Mouse (Mus musculus) forebrain, embryonic 11.5 days (tissue): ENCODE results near the gene Nek6. TPM values are rescaled to one million over a fixed set of nuclear protein-coding genes. Genes with fewer than 3 reads are reported as not detected.
A peak's percentile ranks its signal among the peaks of the same experiment; 100 is the strongest.

Source experiments
- ATAC-seq: fragments of 200-750 bp; cut with Nextera tagmentation; replicated peaks from 2 replicates; pipeline ENCODE4 v1.8.0; 2017; ENCODE audit warnings: moderate TSS enrichment; ENCODE audit not compliant: low FRiP score
- DNase-seq: peaks from one replicate; pipeline ENCODE4 v3.0.0-alpha.2; 2017; ENCODE audit warnings: low spot score
- H3K27ac ChIP-seq: fragments of 300-500 bp; sonication (generic); 2 replicates; pipeline ENCODE4 v1.5.1; 2014; ENCODE audit warnings: low read depth, low read length
- H3K27me3 ChIP-seq: fragments of 300-500 bp; sonication (generic); 2 replicates; pipeline ENCODE4 v1.6.1; 2014; ENCODE audit warnings: mild to moderate bottlenecking, low read length, mixed read lengths; ENCODE audit not compliant: control insufficient read depth, insufficient read depth
- H3K36me3 ChIP-seq: fragments of 300-500 bp; sonication (generic); 2 replicates; pipeline ENCODE4 v1.6.1; 2014; ENCODE audit warnings: mild to moderate bottlenecking, low read length, moderate library complexity, mixed read lengths; ENCODE audit not compliant: control insufficient read depth, insufficient read depth
- H3K4me1 ChIP-seq: fragments of 300-500 bp; sonication (generic); replicated peaks from 2 replicates; pipeline ENCODE4 v1.6.1; 2014; ENCODE audit warnings: low read length, mixed read lengths; ENCODE audit not compliant: control insufficient read depth, insufficient read depth
- H3K4me2 ChIP-seq: fragments of 300-500 bp; sonication (generic); 2 replicates; pipeline ENCODE4 v1.6.1; 2014; ENCODE audit warnings: low read depth, mild to moderate bottlenecking, low read length, moderate library complexity, mixed read lengths; ENCODE audit not compliant: severe bottlenecking
- H3K4me3 ChIP-seq: fragments of 300-500 bp; sonication (generic); 2 replicates; pipeline ENCODE4 v1.5.1; 2014; ENCODE audit warnings: low read depth, low read length
- H3K9ac ChIP-seq: fragments of 300-500 bp; sonication (generic); 2 replicates; pipeline ENCODE4 v1.6.1; 2014; ENCODE audit warnings: low read length
- H3K9me3 ChIP-seq: fragments of 300-500 bp; sonication (generic); 2 replicates; pipeline ENCODE4 v1.6.1; 2016; ENCODE audit warnings: low read length, mixed read lengths; ENCODE audit not compliant: control insufficient read depth
- WGBS: fragments of 180-500 bp; shearing (Covaris S2); extraction: QIAGEN DNeasy Blood & Tissue Kit; methylation state at CpG from one replicate; pipeline ENCODE4 v1.1.7; 2014; 5-methylcytosine and 5-hydroxymethylcytosine counted together
- polyA plus RNA-seq: library from polyadenylated mRNA; unstranded; fragments of >200 nt; fragmentation: Nextera tagmentation; extraction: Ambion mirVana; gene quantifications from 2 replicates; pipeline ENCODE4 v1.2.1, GENCODE M21; 2014

Nek6 gene
- polyA plus RNA-seq, 1 experiment from 2014 or later = 138 TPM

DNA sequence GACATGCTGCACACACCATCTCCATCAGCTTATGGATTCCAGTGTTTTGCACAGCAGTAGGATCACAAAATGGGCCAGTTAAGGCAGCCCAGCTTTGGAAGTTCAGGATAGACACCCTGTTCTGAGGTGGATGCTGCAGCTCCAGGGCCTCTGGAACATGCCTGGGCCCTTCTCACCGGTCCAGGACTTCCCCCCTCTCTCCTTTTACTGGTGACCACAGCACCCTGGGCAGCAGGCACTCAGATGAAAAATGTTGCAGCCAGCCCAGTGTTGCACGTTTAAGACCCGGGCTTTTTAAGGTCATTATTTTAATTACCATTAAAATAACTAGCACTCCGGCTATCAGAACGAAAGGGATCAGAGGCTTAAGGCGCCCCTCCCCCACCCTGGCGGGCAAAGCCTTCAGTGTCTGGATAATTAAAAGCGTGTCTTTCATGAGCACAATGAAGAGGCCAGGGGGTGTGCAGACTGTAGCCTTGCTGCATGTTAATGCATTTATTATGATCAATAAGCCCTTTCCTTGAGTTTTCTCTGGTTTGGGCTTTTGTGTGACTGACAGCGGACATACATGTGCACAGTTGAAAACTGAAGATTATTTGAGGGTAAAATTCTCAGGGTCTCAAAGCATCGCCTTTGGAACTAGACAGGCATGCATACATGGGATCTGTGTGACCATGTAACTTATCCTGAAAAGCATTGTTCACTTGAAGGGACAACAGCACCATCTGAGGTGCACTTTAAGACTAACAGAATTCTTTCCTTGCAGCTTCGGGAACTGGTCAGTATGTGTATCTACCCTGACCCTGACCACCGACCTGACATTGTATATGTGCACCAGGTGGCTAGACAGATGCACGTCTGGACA lies 73.3 kb downstream of the Nek6 start:
- Histone ChIP-seq H3K9ac (peak overlapping the region; percentile 37), H3K4me3 (no peak overlapping the region), H3K27ac (peak overlapping the region; percentile 81), H3K4me1 (peaks cover 29% of the 10 kb centered on the region), H3K4me2 (peak overlapping the region; percentile 27; the same call in 1 of the 2 replicates), H3K9me3 (no peaks in the 10 kb centered on the region), H3K36me3 (peaks cover 4% of the 10 kb centered on the region; the same call in 1 of the 2 replicates), H3K27me3 (no peaks in the 10 kb centered on the region)
- WGBS = 13% methylated on average over 13 of the region's 13 CpGs
- peak; percentile 92 for DNase-seq
- peak; percentile 83 for ATAC-seq

GRCm38 (mm10) chr2:38585379-38585736 lies 73.9 kb downstream of the Nek6 start:
- H3K27me3 ChIP-seq = no peaks in the 10 kb centered on the region
- H3K4me2 ChIP-seq = peak overlapping the region; percentile 27; the same call in 1 of the 2 replicates
- DNase-seq (peak; percentile 67), ATAC-seq (peak; percentile 70)
- peak overlapping the region; percentile 81 for H3K27ac ChIP-seq
- 21% methylated on average over 5 of the region's 5 CpGs for WGBS
- H3K36me3 ChIP-seq = peaks cover 4% of the 10 kb centered on the region; the same call in 1 of the 2 replicates
- H3K9me3 ChIP-seq = no peaks in the 10 kb centered on the region
- H3K9ac ChIP-seq = no peak overlapping the region; the same call in 1 of the 2 replicates
- no peak overlapping the region for H3K4me3 ChIP-seq
- H3K4me1 ChIP-seq = peaks cover 29% of the 10 kb centered on the region

- Histone ChIP-seq H3K9ac (no peak overlapping the region), H3K4me1 (peaks cover 29% of the 10 kb centered on the region), H3K27ac (no peak overlapping the region), H3K9me3 (no peaks in the 10 kb centered on the region), H3K36me3 (peaks cover 4% of the 10 kb centered on the region; the same call in 1 of the 2 replicates), H3K27me3 (no peaks in the 10 kb centered on the region), H3K4me3 (no peak overlapping the region), H3K4me2 (no peak overlapping the region)
- no peak for DNase-seq
- no peak for ATAC-seq
- 81% methylated on average over 6 of the region's 6 CpGs for WGBS
Measured at GRCm38 (mm10) chr2:38586733-38587132, 75.3 kb downstream of the Nek6 start.

DNA sequence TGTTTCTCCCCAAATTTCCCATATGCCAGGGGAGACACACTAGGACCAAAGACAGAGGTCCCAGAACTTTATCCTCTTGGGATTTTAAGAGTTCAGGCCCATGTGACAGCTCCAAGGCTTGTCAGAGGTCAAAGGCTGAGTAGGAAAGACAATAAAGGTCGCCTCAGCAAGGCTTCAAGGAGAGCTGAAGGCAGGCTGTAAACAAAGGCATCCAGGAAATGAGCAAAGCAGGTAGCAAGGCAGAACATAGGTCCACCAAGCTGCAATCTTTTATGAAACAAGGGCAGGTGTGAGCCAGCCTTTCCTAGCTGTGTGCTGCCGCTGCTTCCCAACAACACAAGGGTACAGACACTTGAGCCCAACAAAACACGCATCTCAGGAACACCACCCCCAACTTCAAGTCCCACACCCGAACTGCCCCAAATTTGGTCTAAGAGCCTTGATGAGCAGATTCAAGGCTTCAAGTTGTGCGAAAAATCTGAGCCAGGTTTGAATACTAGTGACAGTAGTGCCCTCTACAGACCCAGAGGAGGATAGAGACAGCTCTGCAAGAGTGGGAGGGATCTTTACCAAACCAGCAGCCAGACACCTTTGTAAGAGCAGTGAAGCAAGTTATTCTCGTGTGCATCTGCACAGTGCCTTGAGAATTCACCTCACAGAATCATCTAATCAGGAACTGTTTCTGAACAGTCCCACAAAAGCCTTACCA lies 80.5 kb downstream of the Nek6 start:
- Histone ChIP-seq H3K9me3 (no peaks in the 10 kb centered on the region), H3K9ac (no peak overlapping the region), H3K36me3 (peaks cover 4% of the 10 kb centered on the region; the same call in 1 of the 2 replicates), H3K4me1 (peaks cover 7% of the 10 kb centered on the region; the same call in 1 of the 2 replicates), H3K4me3 (no peak overlapping the region), H3K4me2 (no peak overlapping the region), H3K27ac (no peak overlapping the region), H3K27me3 (no peaks in the 10 kb centered on the region)
- ATAC-seq = peak; percentile 62; the same call in 1 of the 2 replicates
- peak; percentile 50 for DNase-seq
- 59% methylated on average over 6 of the region's 6 CpGs for WGBS

DNA sequence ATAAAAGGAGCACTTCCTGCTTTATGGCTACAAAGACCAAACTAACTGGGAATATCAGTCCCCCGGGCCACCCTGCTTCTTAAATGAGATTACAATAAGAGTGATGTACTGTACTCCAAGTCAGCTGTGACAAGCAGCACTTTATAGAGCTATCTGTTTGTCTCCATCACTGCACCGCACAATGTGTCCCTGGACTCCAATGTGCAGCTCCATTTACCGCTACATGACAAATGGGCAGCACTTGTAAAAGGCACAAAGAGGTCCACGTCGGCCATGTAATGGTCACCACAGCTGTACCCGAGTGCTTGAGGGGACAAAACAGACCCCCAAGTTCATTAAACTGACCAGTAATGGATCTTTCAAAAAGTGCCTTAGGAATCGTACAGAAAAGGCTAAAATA lies 83.4 kb downstream of the Nek6 start:
- no peak overlapping the region for H3K27ac ChIP-seq
- H3K4me2 ChIP-seq = no peak overlapping the region
- DNase-seq (no peak), ATAC-seq (no peak)
- no peaks in the 10 kb centered on the region for H3K9me3 ChIP-seq
- 79% methylated on average over 7 of the region's 7 CpGs for WGBS
- H3K4me3 ChIP-seq = no peak overlapping the region
- no peaks in the 10 kb centered on the region for H3K36me3 ChIP-seq
- H3K4me1 ChIP-seq = peaks cover 7% of the 10 kb centered on the region; the same call in 1 of the 2 replicates
- no peaks in the 10 kb centered on the region for H3K27me3 ChIP-seq
- H3K9ac ChIP-seq = no peak overlapping the region

DNA sequence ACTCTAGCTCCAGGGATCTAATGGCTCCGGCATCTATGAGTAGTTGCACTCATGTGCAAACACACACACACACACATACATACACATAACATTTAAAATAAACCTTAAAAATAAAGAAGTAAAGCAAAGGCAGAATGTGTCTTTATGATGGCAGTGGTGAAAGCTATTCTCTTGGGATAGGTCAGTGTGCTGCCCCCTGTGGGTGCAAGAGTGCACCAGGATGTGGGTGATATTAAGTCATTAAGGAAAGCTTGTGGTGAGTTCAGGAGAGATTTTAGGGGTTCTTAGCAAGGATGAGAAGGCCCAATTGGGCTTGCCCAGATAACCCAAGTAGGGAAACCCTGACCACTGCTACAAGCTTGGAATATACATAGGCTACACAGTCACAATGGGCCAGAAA lies 86.5 kb downstream of the Nek6 start:
- ATAC-seq (no peak), DNase-seq (no peak)
- H3K4me1 ChIP-seq = no peaks in the 10 kb centered on the region
- no peaks in the 10 kb centered on the region for H3K27me3 ChIP-seq
- no peak overlapping the region for H3K9ac ChIP-seq
- no peak overlapping the region for H3K4me2 ChIP-seq
- no peaks in the 10 kb centered on the region for H3K9me3 ChIP-seq
- no peaks in the 10 kb centered on the region for H3K36me3 ChIP-seq
- H3K4me3 ChIP-seq = no peak overlapping the region
- no peak overlapping the region for H3K27ac ChIP-seq
- 97% methylated on average over 1 of the region's 1 CpGs for WGBS

DNA sequence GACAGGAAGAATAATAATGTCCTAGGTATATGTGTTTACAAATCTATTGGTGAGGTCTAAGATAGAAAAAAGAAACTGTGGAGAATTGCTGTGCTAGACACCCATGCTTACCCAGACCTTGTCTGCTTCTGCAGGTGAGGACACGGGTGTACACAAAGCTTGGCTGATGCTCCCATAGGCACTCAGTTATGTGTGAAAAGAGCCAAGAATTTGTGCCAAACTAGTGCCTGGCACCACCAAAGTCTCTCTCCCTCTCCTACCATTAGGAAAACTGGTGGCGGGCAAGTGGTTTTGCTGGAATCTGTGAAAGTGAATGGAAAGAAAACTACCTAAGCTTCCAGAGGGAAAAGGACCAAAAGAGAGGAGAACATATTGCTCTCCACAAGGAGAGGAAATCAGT lies 87.0 kb downstream of the Nek6 start:
- H3K27ac ChIP-seq = no peak overlapping the region
- no peak for ATAC-seq
- H3K9me3 ChIP-seq = no peaks in the 10 kb centered on the region
- H3K4me3 ChIP-seq = no peak overlapping the region
- DNase-seq = no peak
- H3K36me3 ChIP-seq = no peaks in the 10 kb centered on the region
- 94% methylated on average over 2 of the region's 2 CpGs for WGBS
- H3K4me1 ChIP-seq = no peaks in the 10 kb centered on the region
- H3K9ac ChIP-seq = no peak overlapping the region
- H3K4me2 ChIP-seq = no peak overlapping the region
- no peaks in the 10 kb centered on the region for H3K27me3 ChIP-seq

DNA sequence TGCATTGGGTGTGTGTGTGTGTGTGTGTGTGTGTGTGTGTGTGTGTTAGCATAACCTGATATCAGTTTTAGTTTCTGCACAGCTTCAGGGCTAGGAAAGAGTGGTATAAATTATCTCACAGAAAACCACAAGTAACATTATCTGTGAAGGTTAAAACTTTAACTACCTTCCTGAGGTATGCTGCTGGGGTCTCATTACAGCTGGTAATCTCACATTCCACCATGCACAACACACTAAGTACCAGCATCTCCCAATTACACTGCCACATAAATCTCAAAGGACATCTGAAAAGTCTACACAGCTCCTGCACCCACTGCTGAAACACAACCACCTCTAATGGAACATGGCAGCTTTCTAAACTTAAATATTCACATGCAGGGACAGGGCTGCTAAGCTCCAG lies 89.4 kb downstream of the Nek6 start:
- Histone ChIP-seq H3K4me1 (no peaks in the 10 kb centered on the region), H3K27ac (no peak overlapping the region), H3K27me3 (no peaks in the 10 kb centered on the region), H3K4me2 (no peak overlapping the region), H3K4me3 (no peak overlapping the region), H3K9me3 (no peaks in the 10 kb centered on the region), H3K9ac (no peak overlapping the region), H3K36me3 (no peaks in the 10 kb centered on the region)
- ATAC-seq (no peak), DNase-seq (no peak)
